Mouse (Mus musculus) MEL (cell line): Measurements from ENCODE around the gene Elp5. TPM values are rescaled to one million over a fixed set of nuclear protein-coding genes. Genes with fewer than 3 reads are reported as not detected.

Source experiments
- DNase-seq: peaks from one replicate; pipeline ENCODE4 v3.0.0; 2011; ENCODE audit warnings: low read depth, low spot score
- H3K27ac ChIP-seq: 2 replicates; pipeline ENCODE4 v1.5.1; 2012; ENCODE audit warnings: low read depth, mild to moderate bottlenecking, control low read depth, low read length, moderate library complexity; ENCODE audit not compliant: control insufficient read depth
- H3K27me3 ChIP-seq, 2 experiments: fragments of 150-350 bp in 1 of 2; sonication (generic) in 1 of 2; 2 replicates each; pipeline ENCODE4 v1.6.1; 2012; ENCODE audit warnings: low read length in 2 of 2, mild to moderate bottlenecking in 2 of 2, improper control_type of control experiment in 1 of 2, moderate library complexity in 1 of 2; ENCODE audit not compliant: insufficient read depth in 2 of 2, control insufficient read depth in 1 of 2
- H3K36me3 ChIP-seq, 2 experiments: 2 replicates each; pipeline ENCODE4 v1.6.1; 2012 to 2014; ENCODE audit warnings: low read length in 2 of 2, improper control_type of control experiment in 1 of 2, inconsistent platforms in 1 of 2, mild to moderate bottlenecking in 1 of 2; ENCODE audit not compliant: insufficient read depth in 2 of 2, control insufficient read depth in 1 of 2
- H3K4me1 ChIP-seq, 2 experiments: fragments of 150-350 bp in 1 of 2; sonication (generic) in 1 of 2; 2 replicates each; pipeline ENCODE4 v1.6.1; 2012; ENCODE audit warnings: low read length in 2 of 2, improper control_type of control experiment in 1 of 2, mild to moderate bottlenecking in 1 of 2; ENCODE audit not compliant: insufficient read depth in 2 of 2, control insufficient read depth in 1 of 2
- H3K4me3 ChIP-seq, 2 experiments: fragments of 150-350 bp in 1 of 2; sonication (generic) in 1 of 2; 2 replicates each; pipeline ENCODE4 v1.5.1; 2012; ENCODE audit warnings: low read depth in 2 of 2, low read length in 2 of 2, mild to moderate bottlenecking in 2 of 2, moderate library complexity in 2 of 2, control low read depth in 1 of 2, improper control_type of control experiment in 1 of 2; ENCODE audit not compliant: control insufficient read depth in 1 of 2, insufficient read depth in 1 of 2
- H3K79me2 ChIP-seq: 2 replicates; pipeline ENCODE4 v1.6.1; 2012; ENCODE audit warnings: mild to moderate bottlenecking, low read length, moderate library complexity; ENCODE audit not compliant: control insufficient read depth, poor library complexity, insufficient read depth
- H3K9ac ChIP-seq: 2 replicates; pipeline ENCODE4 v1.6.1; 2012; ENCODE audit warnings: low read depth, mild to moderate bottlenecking, control low read depth, low read length, moderate library complexity; ENCODE audit not compliant: control insufficient read depth, poor library complexity, severe bottlenecking
- H3K9me3 ChIP-seq: fragments of 150-350 bp; sonication (generic); replicated peaks from 2 replicates; pipeline ENCODE4 v1.6.1; 2012; ENCODE audit warnings: mild to moderate bottlenecking, low read length, improper control_type of control experiment, moderate library complexity; ENCODE audit not compliant: insufficient read depth
- BHLHE40 ChIP-seq: IDR thresholded peaks from 2 replicates; pipeline ENCODE4 v1.6.1; 2012; ENCODE audit warnings: low read depth, mild to moderate bottlenecking, inconsistent platforms, low read length, improper control_type of control experiment, borderline replicate concordance
- ELF1 ChIP-seq: IDR thresholded peaks from 2 replicates; pipeline ENCODE4 v1.6.1; 2014; ENCODE audit warnings: low read depth, mild to moderate bottlenecking, inconsistent platforms, low read length, improper control_type of control experiment, moderate library complexity
- GATA1 ChIP-seq: IDR thresholded peaks from 2 replicates; pipeline ENCODE4 v1.6.1; 2011; ENCODE audit warnings: low read depth, low read length, improper control_type of control experiment
- MXI1 ChIP-seq: IDR thresholded peaks from 2 replicates; pipeline ENCODE4 v1.6.1; 2011; ENCODE audit warnings: mild to moderate bottlenecking, low read depth, low read length, improper control_type of control experiment
- MYC ChIP-seq: IDR thresholded peaks from 2 replicates; pipeline ENCODE4 v1.6.1; 2011; ENCODE audit warnings: low read depth, mild to moderate bottlenecking, low read length, improper control_type of control experiment, moderate library complexity
- SIN3A ChIP-seq: IDR thresholded peaks from 2 replicates; pipeline ENCODE4 v1.6.1; 2012; ENCODE audit warnings: low read length, improper control_type of control experiment, inconsistent platforms
- UBTF ChIP-seq: IDR thresholded peaks from 2 replicates; pipeline ENCODE4 v1.6.1; 2012; ENCODE audit warnings: low read depth, mild to moderate bottlenecking, inconsistent platforms, low read length, improper control_type of control experiment, moderate library complexity, borderline replicate concordance; ENCODE audit not compliant: insufficient read depth
- USF2 ChIP-seq, 2 experiments: IDR thresholded peaks; 2 replicates each; pipeline ENCODE4 v1.6.1; 2011 to 2012; ENCODE audit warnings: improper control_type of control experiment in 2 of 2, low read length in 2 of 2, borderline replicate concordance in 1 of 2, inconsistent platforms in 1 of 2, low read depth in 1 of 2, mild to moderate bottlenecking in 1 of 2; ENCODE audit not compliant: insufficient read depth in 1 of 2
- ZKSCAN1 ChIP-seq: IDR thresholded peaks from 2 replicates; pipeline ENCODE4 v1.6.1; 2012; ENCODE audit warnings: low read depth, mild to moderate bottlenecking, inconsistent platforms, low read length, improper control_type of control experiment, moderate library complexity
- polyA plus RNA-seq, 2 experiments: library from polyadenylated mRNA; stranded (reverse) in 1 of 2; unstranded in 1 of 2; fragments of >175 nt in 1 of 2; fragments of >200 nt in 1 of 2; gene quantifications; 2 replicates each; pipeline versions ENCODE4 v1.2.1 to v1.2.4; 2012; ENCODE audit warnings: low replicate concordance in 2 of 2, low read depth in 1 of 2; ENCODE audit not compliant: insufficient read length in 2 of 2, insufficient read depth in 1 of 2, missing spikeins in 1 of 2
- total RNA-seq: library from RNA; depleted of rRNA; stranded (reverse); fragments of 300-350 nt; gene quantifications from 2 replicates; pipeline ENCODE4 v1.2.3, GENCODE M21; 2012

Elp5 gene
- total and polyA plus RNA-seq, 3 experiments, result 189 to 222 TPM; not detected in 1

DNA sequence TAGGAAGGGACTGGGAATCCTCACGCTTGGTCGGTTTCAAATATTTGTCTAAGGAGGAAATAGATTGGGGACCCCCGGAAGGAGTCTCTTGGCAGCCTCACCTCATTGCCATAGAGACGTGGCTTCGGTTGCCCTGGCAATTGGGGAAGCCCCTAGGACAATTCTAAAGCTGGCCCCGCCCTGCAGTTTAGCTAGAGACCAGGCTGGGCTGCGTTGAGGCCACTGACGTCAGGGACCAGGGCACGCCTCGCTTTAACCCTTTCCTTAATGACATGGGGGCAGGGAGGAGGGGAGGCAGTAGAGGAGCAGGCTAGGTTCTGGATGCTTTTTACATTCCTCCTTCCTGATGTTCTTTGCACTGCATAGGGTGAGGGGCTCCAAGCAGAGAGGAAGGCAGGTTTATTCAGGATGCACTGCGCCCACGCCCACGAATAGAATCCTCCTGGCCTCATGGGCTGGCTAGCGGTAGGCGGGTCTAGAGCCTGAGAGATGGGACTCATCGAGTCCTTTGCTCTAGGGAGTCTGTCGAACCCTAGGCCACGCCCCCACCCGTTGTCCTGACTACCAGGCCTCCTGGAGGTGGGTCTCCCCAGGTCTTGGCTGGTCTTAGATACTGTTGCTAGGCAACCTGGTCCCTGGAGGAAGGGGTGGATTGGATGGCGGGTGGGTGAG is 46.9 kb upstream of the Elp5 start:
- Histone ChIP-seq H3K27me3 (no peaks in the 10 kb centered on the region), H3K9ac (no peak overlapping the region)

GRCm38 (mm10) chr11:70028401-70029129 is 46.2 kb upstream of the Elp5 start:
- Histone ChIP-seq H3K79me2 (no peaks in the 10 kb centered on the region), H3K27ac (no peak overlapping the region), H3K4me3 (no peak overlapping the region), H3K27me3 (no peaks in the 10 kb centered on the region), H3K9me3 (no peaks in the 10 kb centered on the region), H3K4me1 (peaks cover 0 to 9% of the 10 kb centered on the region in 2 experiments; a peak in 2 of 4 replicates), H3K9ac (no peak overlapping the region), H3K36me3 (peaks cover 0 to 3% of the 10 kb centered on the region in 2 experiments; a peak in 2 of 4 replicates)
- no peak for TF ChIP-seq ELF1
- no peak for TF ChIP-seq BHLHE40
- TF ChIP-seq USF2 (IDR thresholded peaks at IDR 0.05; ENCODE audit: borderline replicate concordance in 1 of 2, insufficient read depth in 1 of 2, low read depth in 1 of 2, low read length in 2 of 2), result no peak
- no peak for DNase-seq

More for the DNA sequence above, 46.9 kb upstream of the Elp5 start:
- Histone ChIP-seq H3K9me3 (no peaks in the 10 kb centered on the region), H3K4me3 (no peak overlapping the region), H3K27ac (no peak overlapping the region), H3K4me1 (peaks cover 0 to 9% of the 10 kb centered on the region in 2 experiments; a peak in 2 of 4 replicates), H3K79me2 (no peaks in the 10 kb centered on the region), H3K36me3 (peaks cover 0 to 3% of the 10 kb centered on the region in 2 experiments; a peak in 2 of 4 replicates)
- TF ChIP-seq UBTF, result no peak
- no peak for TF ChIP-seq MXI1
- TF ChIP-seq MYC, result no peak
- no peak for TF ChIP-seq SIN3A
- no peak for TF ChIP-seq ZKSCAN1
- TF ChIP-seq GATA1, result no peak
- TF ChIP-seq ELF1, result no peak
- peak; percentile 51 for DNase-seq

- TF ChIP-seq MXI1, result no peak
- TF ChIP-seq, all 39 proteins: peak for 0
- Histone ChIP-seq H3K9ac (no peak overlapping the region), H3K4me3 (no peak overlapping the region), H3K79me2 (no peaks in the 10 kb centered on the region), H3K9me3 (no peaks in the 10 kb centered on the region), H3K36me3 (peaks cover 0 to 3% of the 10 kb centered on the region in 2 experiments; a peak in 2 of 4 replicates), H3K27ac (no peak overlapping the region), H3K4me1 (peaks cover 0 to 9% of the 10 kb centered on the region in 2 experiments; a peak in 2 of 4 replicates), H3K27me3 (no peaks in the 10 kb centered on the region)
- no peak for DNase-seq
These were observed 45.1 kb upstream of the Elp5 start for GRCm38 (mm10) chr11:70027397-70027796.
